In the genomic region with DNA sequence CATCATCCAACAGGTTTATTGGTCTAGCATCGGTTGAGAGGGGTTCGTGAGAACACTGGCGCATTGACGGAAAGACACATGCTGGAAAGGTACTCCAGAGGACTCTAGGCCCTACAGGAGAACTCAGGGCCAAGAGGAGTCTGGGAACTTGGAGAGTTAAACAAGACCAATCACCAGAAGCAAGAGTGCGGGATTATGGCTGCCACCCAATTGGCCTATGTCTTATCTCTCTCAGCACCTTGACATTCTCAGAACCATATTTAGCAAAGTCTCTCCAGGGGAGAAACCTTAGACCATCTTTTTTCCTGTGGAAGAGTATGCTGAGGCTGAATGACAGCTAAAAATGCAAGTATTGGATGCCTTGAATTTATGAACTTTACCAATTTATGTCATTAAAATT, we compare ENCODE assay signal across 29 mouse cellular contexts. TPM values are rescaled to one million over a fixed set of nuclear protein-coding genes. Genes with fewer than 3 reads are reported as not detected.
DNase-seq lines count a peak whose midpoint lies in the region; ATAC-seq and TF ChIP-seq lines count a peak whose summit lies in the region.
"Had no signal": no experiment of that assay in that cellular context is flagged by ENCODE, and none has a peak within 500 bp of the region (broad histone marks: within the 10 kb centered on the region; RNA-seq: fewer than 3 reads in every experiment).

No protein-coding gene starts in this region.

- WGBS in liver, embryonic 12.5 days (ENCODE audit: insufficient replicate concordance), result 73% methylated on average over 5 of the region's 5 CpGs
- WGBS in liver, embryonic 14.5 days (ENCODE audit: insufficient replicate concordance), result 73% methylated on average over 5 of the region's 5 CpGs
- 93% methylated on average over 5 of the region's 5 CpGs for WGBS in forebrain, embryonic 12.5 days

- H3K4me3 ChIP-seq in liver, embryonic 12.5 days, result no peak overlapping the region
- H3K4me3 ChIP-seq in liver, embryonic 14.5 days (ENCODE audit: insufficient read depth in 1 of 2, low read depth in 2 of 2, low read length in 2 of 2), result no peak overlapping the region
- H3K4me3 ChIP-seq in forebrain, embryonic 12.5 days (replicated peaks), result no peak overlapping the region
- H3K4me3 ChIP-seq: embryonic facial prominence, embryonic 10.5 days; erythroblast, embryonic 14.5 days; hindbrain, embryonic 13.5 days had no signal

- no peaks in the 10 kb centered on the region for H3K36me3 ChIP-seq in liver, embryonic 12.5 days
- H3K36me3 ChIP-seq in liver, embryonic 14.5 days (replicated peaks; ENCODE audit: control insufficient read depth, insufficient read depth, low read depth), result no peaks in the 10 kb centered on the region
- H3K36me3 ChIP-seq in forebrain, embryonic 12.5 days (replicated peaks), result no peaks in the 10 kb centered on the region
- H3K36me3 ChIP-seq: embryonic facial prominence, embryonic 10.5 days; hindbrain, embryonic 13.5 days had no signal

- TF ChIP-seq CTCF in liver, embryonic 14.5 days (IDR thresholded peaks at IDR 0.05; ENCODE audit: low read depth), result no peak

- H3K9me3 ChIP-seq in liver, embryonic 12.5 days (replicated peaks), result no peaks in the 10 kb centered on the region
- H3K9me3 ChIP-seq in liver, embryonic 14.5 days (ENCODE audit: control insufficient read depth, low read length), result no peaks in the 10 kb centered on the region
- no peaks in the 10 kb centered on the region for H3K9me3 ChIP-seq in forebrain, embryonic 12.5 days
- H3K9me3 ChIP-seq: embryonic facial prominence, embryonic 10.5 days; hindbrain, embryonic 13.5 days had no signal

- no peak for TF ChIP-seq EP300 in liver, embryonic 14.5 days (IDR thresholded peaks at IDR 0.05; ENCODE audit: low read depth)

- no peak overlapping the region for H3K27ac ChIP-seq in liver, embryonic 12.5 days
- H3K27ac ChIP-seq in liver, embryonic 14.5 days, result no peak overlapping the region
- no peak overlapping the region for H3K27ac ChIP-seq in forebrain, embryonic 12.5 days
- H3K27ac ChIP-seq: embryonic facial prominence, embryonic 10.5 days; hindbrain, embryonic 13.5 days; hindbrain, postnatal 0 days had no signal

- H3K4me1 ChIP-seq in liver, embryonic 12.5 days, result peaks cover 7% of the 10 kb centered on the region
- H3K4me1 ChIP-seq in liver, embryonic 14.5 days (replicated peaks; ENCODE audit: control insufficient read depth in 2 of 2, insufficient read depth in 2 of 2, low read length in 1 of 2), result peaks cover 0 to 3% of the 10 kb centered on the region in 2 experiments; a peak in 1 of 4 replicates
- H3K4me1 ChIP-seq in forebrain, embryonic 12.5 days, result peaks cover 4% of the 10 kb centered on the region; the same call in 1 of the 2 replicates
- H3K4me1 ChIP-seq: embryonic facial prominence, embryonic 10.5 days; hindbrain, embryonic 13.5 days had no signal

- no peak overlapping the region for H3K9ac ChIP-seq in liver, embryonic 12.5 days
- H3K9ac ChIP-seq in liver, embryonic 14.5 days (replicated peaks), result no peak overlapping the region
- no peak overlapping the region for H3K9ac ChIP-seq in forebrain, embryonic 12.5 days
- H3K9ac ChIP-seq: forebrain, postnatal 0 days; hindbrain, embryonic 13.5 days had no signal

- DNase-seq in liver (no peak), MEL-GATA-1-ER (ENCODE audit: extremely low read depth, low read depth) (peak; percentile 12)
- no peak for DNase-seq in liver, embryonic 14.5 days (ENCODE audit: low read depth in 3 of 3, low spot score in 3 of 3)
- no peak for DNase-seq in layer of hippocampus, adult 11-12 months (ENCODE audit: low spot score)
- DNase-seq: adrenal gland, postnatal 25 days; cerebellum, adult 2 months; cerebellum, postnatal 10 days; forebrain, postnatal 0 days; gastrocnemius, postnatal 14 days; heart, postnatal 10 days had no signal

- H3K4me2 ChIP-seq in liver, embryonic 12.5 days, result no peak overlapping the region
- no peak overlapping the region for H3K4me2 ChIP-seq in liver, embryonic 14.5 days (ENCODE audit: low read depth)
- no peak overlapping the region for H3K4me2 ChIP-seq in forebrain, embryonic 12.5 days
- H3K4me2 ChIP-seq: hindbrain, embryonic 13.5 days had no signal

- H3K27me3 ChIP-seq in liver, embryonic 12.5 days (replicated peaks), result no peaks in the 10 kb centered on the region; the same call in 1 of the 2 replicates
- H3K27me3 ChIP-seq in liver, embryonic 14.5 days (ENCODE audit: control insufficient read depth, insufficient read depth, low read length), result no peaks in the 10 kb centered on the region
- H3K27me3 ChIP-seq in forebrain, embryonic 12.5 days, result no peaks in the 10 kb centered on the region
- H3K27me3 ChIP-seq: hindbrain, embryonic 13.5 days; Patski had no signal

- ATAC-seq in liver, embryonic 12.5 days, result peak; percentile 37; the same call in 1 of the 2 replicates
- 0 out of 2 replicates have a peak, but pooled peaks have one; percentile 35 for ATAC-seq in liver, embryonic 14.5 days (ENCODE audit: insufficient read depth)
- ATAC-seq in megakaryocyte-erythroid progenitor cell, adult 5-6 weeks (replicated peaks; ENCODE audit: low FRiP score, low TSS enrichment, poor library complexity, severe bottlenecking), result peak; percentile 82
- ATAC-seq in forebrain, embryonic 12.5 days (ENCODE audit: low FRiP score), result no peak
- ATAC-seq: activated CD4-positive, CD25-positive, alpha-beta regulatory T cell, adult 4 months; forebrain, postnatal 0 days; hindbrain, postnatal 0 days; Patski had no signal

RNA-seq across cellular contexts. Expression of a gene that starts 22.0 kb away (rescaled TPM):
- 228 and 250 TPM in 2 replicates for polyA plus RNA-seq in liver, embryonic 12.5 days (2016; fragmentation: Nextera tagmentation; extraction: Ambion mirVana)
- polyA plus RNA-seq in liver, embryonic 14.5 days (2012; rRNA removed), result 44.1 and 80.8 TPM in 2 replicates
- polyA plus RNA-seq in liver, embryonic 14.5 days (2014; fragmentation: Nextera tagmentation; extraction: Ambion mirVana), result 177 and 189 TPM in 2 replicates
- total RNA-seq in megakaryocyte-erythroid progenitor cell, adult 5-6 weeks (2014; fragmentation: Nextera tagmentation), result 374 and 410 TPM in 2 replicates
- total RNA-seq in megakaryocyte-erythroid progenitor cell, adult 5-6 weeks (2017), result 379 and 415 TPM in 2 replicates
- 242 and 248 TPM in 2 replicates for polyA plus RNA-seq in forebrain, embryonic 12.5 days (2016; fragmentation: Nextera tagmentation; extraction: Ambion mirVana)

RNA-seq across cellular contexts. Expression of a gene that starts 52.9 kb away (rescaled TPM):
- polyA plus RNA-seq in liver, embryonic 12.5 days (2016; fragmentation: Nextera tagmentation; extraction: Ambion mirVana), result not detected in 2 replicates
- polyA plus RNA-seq in liver, embryonic 14.5 days (2012; rRNA removed), result not detected in 2 replicates
- not detected in 2 replicates for polyA plus RNA-seq in liver, embryonic 14.5 days (2014; fragmentation: Nextera tagmentation; extraction: Ambion mirVana)
- not detected in 2 replicates for total RNA-seq in megakaryocyte-erythroid progenitor cell, adult 5-6 weeks (2014; fragmentation: Nextera tagmentation)
- not detected in 2 replicates for total RNA-seq in megakaryocyte-erythroid progenitor cell, adult 5-6 weeks (2017)
- polyA plus RNA-seq in forebrain, embryonic 12.5 days (2016; fragmentation: Nextera tagmentation; extraction: Ambion mirVana), result not detected in 2 replicates
- total RNA-seq: adrenal gland, adult 18-20 months; adrenal gland, postnatal 25 days; ES-E14; forebrain, postnatal 0 days; gastrocnemius, adult 18-20 months; gastrocnemius, postnatal 14 days; heart, adult 8-10 months; heart, postnatal 10 days; hematopoietic stem cell, adult 5-6 weeks; hindbrain, postnatal 0 days had no signal
- polyA plus RNA-seq: activated CD4-positive, CD25-positive, alpha-beta regulatory T cell, adult 4 months; cerebellum, adult 2 months; embryonic facial prominence, embryonic 10.5 days; embryonic facial prominence, embryonic 14.5 days; erythroblast, embryonic 14.5 days; forebrain, embryonic 11.5 days; forebrain, postnatal 0 days; gonadal fat pad, adult 2 months; heart, embryonic 14.5 days; hindbrain, embryonic 13.5 days; hindbrain, postnatal 0 days; intestine, embryonic 14.5 days; Patski had no signal
